Mouse (Mus musculus) ES-CJ7 (cell line): ENCODE results near the gene Isyna1.

Experiments
- DNase-seq: peaks from one replicate; pipeline ENCODE4 v3.0.0; 2011; ENCODE audit warnings: low read depth, low spot score

Isyna1 gene

GRCm38 (mm10) chr8:70602139-70602811 lies 8.1 kb downstream of the Isyna1 start:
- DNase-seq, result no peak

GRCm38 (mm10) chr8:70604558-70604957 lies 10.4 kb downstream of the Isyna1 start:
- no peak for DNase-seq

DNA sequence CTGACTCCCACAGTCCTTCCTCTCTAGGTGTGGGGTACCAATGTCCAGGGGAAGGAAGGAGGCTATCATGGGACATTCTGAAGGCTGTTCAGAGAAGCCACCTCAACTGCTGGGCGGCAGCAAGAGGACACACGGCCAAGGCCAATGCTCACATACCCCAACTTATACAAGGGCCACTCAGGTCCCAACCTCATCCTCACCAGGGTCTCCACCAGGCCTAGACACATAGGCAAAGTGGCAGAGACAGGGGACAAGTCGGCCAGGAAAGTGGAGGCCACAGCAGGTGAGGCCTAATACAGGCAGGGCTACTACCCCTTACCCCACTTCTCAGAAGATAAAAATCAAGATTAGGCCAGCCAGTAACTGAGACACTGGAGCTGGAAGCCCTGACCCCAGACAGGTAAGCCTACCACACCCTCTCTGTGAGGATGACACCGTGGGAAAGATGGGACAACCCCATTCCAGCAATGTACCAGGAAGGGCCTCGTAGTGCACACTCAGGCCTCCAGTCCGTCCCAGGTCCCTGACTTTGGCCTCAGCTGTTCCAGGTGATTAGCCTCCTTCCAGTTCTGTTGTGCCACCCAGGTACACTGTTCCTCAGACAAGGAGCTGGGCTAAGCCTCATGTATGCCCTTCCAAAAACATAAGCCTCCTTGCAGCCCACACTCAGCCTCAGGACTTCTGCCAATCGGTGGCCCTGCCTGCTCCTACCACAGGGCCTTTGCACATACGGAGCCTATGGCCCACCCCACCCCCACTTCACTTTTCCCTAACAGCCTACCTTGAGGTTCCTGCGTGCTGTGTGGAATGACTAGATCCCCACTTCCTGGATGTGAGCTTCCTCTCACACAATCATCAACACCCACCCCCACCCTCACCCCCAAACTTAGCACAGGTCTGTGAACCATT lies 12.0 kb downstream of the Isyna1 start:
- DNase-seq, result no peak

DNA sequence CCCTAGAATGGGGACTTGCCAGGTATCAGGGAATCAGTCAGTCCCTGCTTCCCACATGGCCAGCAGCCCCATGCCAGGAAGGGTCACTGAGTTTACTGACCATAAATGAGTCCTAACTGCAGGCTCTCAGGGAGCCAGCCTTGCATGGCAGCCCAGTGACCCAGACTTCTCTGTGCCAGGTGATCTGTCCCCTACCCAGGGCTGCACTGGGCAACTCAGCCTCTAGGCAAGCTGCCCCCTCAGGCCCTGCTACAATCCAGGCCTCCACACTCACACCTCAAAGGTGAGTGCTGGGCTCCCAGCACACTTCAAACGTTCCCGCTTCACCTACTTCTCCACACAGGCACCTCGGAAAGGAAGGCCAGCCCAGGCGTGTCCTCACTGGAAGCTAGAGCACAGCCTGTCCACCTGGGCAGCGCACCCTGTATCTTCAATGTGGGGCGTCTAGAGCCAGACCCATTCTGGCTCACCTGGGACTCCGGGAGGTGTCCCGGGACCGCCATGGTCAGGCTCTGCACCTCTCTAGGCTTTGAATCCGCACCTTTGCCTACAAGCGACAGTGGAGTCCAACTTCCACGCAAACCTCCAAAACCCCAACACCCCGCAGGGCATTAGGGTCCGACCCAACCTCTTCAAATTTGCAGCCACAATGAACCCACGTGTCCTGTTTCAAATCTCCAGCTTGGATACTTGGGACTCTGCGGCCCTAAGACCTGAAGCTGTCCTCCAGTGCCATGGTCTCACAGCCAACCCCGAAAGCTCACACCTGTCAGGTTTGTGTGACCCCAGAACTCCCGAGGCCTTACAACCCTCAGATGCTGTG lies 12.8 kb downstream of the Isyna1 start:
- no peak for DNase-seq

DNA sequence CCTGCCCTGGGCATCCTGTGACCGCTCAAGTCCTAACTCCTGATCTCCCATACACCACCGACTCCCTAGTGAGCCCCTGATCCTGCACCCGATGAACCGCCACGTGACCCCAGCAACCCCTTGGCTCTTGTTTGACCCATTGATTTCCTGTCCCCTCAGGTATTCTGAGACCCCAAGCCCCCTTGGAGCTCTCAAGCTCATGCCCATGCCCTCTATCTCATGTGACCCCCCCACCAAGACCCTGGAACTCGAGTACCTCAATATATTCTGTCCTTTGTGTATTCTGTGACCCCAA lies 13.4 kb downstream of the Isyna1 start:
- peak; percentile 45 for DNase-seq

DNA sequence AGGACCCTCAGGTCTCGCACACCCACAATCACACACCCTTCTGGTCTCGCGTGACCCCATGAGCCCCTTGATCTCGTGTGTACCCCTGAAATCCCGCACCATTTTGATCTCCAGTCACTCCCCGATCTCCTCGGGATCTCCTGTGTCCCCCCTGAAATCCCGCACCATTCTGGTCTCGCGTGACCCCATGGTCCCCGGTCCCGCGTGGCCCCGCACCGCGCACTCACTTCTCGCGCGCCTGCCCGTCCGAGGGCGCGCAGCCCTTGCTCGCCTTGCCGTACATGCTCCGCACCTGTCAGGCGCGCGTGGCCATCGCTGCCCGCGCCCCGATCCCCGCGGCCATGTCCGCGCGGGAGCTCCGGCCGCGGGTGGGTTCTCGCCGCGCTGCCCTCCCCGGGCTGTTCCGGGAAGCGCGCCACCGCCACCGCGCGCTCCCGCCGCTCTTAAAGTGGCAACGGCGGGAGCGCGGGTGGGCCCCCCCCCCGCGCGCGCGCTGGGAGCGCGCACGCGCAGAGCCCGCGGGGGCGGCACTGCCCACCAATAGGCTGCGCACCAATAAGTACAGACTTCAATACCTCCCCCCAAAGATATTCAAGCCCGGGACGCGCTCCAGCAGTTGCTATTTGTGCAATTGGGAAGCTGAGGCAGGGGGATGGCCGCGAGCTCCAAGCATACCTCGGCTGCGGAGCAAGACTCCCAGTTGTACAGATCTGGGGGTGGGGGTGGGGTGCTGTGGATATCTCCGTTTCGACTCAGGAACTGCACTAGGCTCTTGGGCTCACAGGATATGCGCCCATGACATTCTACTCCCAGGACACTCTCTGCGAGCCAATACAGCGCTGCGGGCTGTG lies 13.9 kb downstream of the Isyna1 start:
- peak; percentile 94 for DNase-seq

DNA sequence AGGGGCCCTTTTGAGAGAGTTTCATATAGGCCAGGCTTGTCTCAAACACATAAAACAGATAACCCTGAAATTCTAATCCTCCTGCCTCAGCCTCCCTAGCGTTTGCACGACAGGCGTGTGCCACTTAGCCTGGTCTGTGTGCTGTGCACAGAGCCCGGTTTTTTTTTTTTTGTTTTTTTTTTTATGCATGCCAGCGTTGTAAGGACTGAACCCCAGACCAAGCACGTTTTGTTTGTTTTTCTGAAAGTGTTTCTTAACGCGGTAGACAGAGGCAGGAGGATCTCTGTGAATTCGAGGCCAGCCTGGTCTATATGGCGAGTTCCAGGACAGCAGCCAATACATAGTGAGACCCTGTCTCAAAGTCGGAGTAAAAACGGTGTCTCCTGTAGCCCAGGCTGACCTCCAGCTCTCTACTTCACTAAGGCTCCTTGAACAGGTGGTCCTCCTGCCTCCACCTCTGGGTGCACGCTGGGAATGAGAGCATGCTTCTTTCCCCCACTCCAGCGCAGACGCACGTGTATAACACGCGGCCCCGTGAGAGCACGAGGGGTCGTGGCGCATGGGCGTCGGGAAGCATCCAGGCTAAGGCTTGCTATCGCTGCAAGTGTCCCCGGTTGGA lies 14.7 kb downstream of the Isyna1 start, which contains the start of gene Ssbp4:
Ssbp4 (minus strand) TSS at position 124 of the 619 bp plus-strand sequence.
- DNase-seq, result no peak

DNA sequence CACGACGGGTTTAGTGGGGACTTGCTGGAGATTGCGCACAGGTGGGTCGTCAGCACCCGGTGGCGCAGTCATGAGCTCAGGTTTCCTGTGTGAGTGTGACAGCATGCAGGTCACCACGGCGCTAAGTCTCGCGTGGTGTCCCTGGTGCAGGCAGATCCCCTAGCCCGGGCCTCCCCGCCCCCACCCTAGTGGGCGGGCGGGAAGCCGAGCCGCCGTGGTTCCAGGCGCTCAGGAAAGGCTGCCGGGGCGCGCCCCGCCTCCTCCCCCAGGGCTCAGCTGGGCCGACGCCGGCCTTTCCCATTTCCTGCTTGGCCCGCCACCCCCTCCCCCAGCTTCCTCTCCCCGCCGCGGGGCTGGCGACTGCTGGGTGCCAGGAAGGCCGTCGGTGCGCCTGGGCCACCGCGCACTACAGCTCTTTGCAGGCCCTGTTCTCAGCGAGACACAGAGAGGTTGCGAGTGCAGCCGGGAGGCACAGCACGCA lies 15.2 kb downstream of the Isyna1 start:
- peak; percentile 97 for DNase-seq

GRCm38 (mm10) chr8:70609849-70610795 lies 15.9 kb downstream of the Isyna1 start:
- DNase-seq, result peak; percentile 96

DNA sequence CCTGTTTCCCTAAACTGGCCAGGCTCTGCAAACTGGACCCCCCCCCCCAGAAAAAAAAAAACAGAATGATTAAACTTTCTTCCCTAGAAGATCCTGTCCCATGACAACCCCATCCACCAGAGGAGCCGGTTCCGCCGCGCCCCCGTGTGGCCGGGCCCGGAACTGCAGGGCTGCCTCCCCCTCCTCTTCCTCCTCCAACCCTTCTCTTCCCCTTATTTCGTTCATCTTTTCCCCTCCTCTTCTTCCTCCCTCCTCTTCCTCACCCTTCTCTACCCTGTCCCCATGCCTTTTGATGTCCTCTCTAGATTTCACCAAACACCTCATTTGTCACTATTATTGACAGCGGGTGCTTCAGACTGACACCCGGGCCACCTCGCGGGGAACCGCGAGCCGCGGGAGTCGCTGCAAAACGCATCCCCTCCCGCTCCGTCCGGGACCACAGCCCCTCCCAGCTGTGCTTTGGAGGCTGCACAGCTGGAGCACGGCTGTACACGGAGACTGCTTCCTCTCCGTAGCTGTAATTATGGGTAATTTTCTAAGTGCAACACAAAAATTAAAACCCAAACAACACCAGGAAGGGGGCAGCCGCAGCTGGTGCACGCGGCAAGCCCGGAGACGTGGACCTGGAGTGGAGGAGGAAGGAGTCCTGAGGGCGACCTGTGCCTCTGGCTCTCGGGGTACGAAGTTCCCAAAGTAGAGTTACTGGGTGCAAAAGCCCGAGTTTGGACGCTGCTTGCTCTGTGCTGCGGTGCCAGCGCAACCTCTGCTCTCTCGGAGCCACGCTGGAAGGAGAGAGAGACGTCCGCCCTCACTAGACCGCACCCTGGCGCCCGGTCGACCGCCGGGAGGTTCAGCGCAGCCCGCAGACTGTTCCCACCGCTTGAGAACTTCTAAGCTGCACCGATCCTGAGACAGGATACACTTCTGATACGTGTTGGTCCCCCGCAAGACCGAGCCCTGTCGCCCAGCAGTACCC lies 16.9 kb downstream of the Isyna1 start:
- peak; percentile 74 for DNase-seq

- peak; percentile 87 for DNase-seq
These were observed 17.7 kb downstream of the Isyna1 start for GRCm38 (mm10) chr8:70611849-70612248.

GRCm38 (mm10) chr8:70613763-70614162 lies 19.6 kb downstream of the Isyna1 start:
- DNase-seq, result peak; percentile 28

- no peak for DNase-seq
These were observed 20.3 kb downstream of the Isyna1 start for GRCm38 (mm10) chr8:70614469-70614868.

DNA sequence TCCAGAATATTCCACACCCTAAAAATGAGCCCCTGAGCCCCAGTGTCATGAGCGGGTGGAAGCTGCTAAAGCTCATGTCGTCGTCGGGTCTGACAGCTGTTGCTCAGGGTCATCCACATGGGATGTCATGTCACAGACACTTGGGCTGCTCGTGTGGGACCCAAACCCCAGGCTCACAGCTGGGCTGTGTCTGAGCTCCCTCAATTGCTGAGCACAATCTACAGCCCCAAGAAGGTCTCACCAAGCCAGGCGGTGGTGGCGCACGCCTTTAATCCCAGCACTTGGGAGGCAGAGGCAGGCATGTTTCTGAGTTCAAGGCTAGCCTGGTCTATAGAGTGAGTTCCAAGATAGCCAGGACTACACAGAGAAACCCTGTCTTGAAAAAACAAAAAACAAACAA lies 21.1 kb downstream of the Isyna1 start:
- DNase-seq, result no peak

- DNase-seq, result no peak
These were observed 21.7 kb downstream of the Isyna1 start, which contains the start of gene Lrrc25 for GRCm38 (mm10) chr8:70615894-70616293. Lrrc25 (plus strand) TSS chr8:70616155.

GRCm38 (mm10) chr8:70616645-70617044 lies 22.5 kb downstream of the Isyna1 start:
- DNase-seq, result no peak

- no peak for DNase-seq
These were observed 23.8 kb downstream of the Isyna1 start for GRCm38 (mm10) chr8:70617985-70618384.

DNA sequence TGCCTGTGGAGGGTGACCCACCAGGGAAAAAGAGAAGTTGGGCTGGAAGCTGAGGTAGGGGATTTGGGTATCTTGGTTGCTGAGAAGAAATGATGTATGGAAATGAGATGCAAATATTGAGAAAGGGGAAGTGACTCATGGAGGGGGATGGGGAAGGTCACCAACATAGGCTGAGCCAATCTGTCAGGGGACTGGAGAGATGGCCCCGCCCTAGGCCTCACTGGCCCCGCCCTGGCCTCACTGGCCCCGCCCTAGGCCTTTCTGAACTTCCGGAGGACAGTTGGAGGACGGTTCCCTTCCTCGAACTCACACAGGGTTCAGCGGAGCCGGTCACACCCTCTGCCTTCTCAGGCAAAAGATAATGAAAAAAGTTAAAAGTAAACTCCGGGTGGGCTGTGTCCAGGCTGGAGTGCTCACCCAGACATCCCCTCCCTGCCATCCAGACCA lies 24.7 kb downstream of the Isyna1 start:
- peak; percentile 91 for DNase-seq
